In genomic region chr9:15681855-15682466, GRCm38 (mm10) we compare ENCODE assay signal across 9 mouse cellular contexts. TPM values are rescaled to one million over a fixed set of nuclear protein-coding genes. Genes with fewer than 3 reads are reported as not detected.
DNase-seq lines count a peak whose midpoint lies in the region; ATAC-seq lines count a peak whose summit lies in the region.
"Had no signal": no experiment of that assay in that cellular context is flagged by ENCODE, and none has a peak within 500 bp of the region (broad histone marks: within the 10 kb centered on the region; RNA-seq: fewer than 3 reads in every experiment).

No protein-coding gene starts in this region.

- no peaks in the 10 kb centered on the region for H3K9me3 ChIP-seq in embryonic facial prominence, embryonic 11.5 days (replicated peaks; ENCODE audit: control insufficient read depth, low read length)
- H3K9me3 ChIP-seq in midbrain, embryonic 14.5 days (ENCODE audit: control insufficient read depth, low read length), result no peaks in the 10 kb centered on the region
- H3K9me3 ChIP-seq in stomach, embryonic 15.5 days, result no peaks in the 10 kb centered on the region
- H3K9me3 ChIP-seq: G1E had no signal

- WGBS in embryonic facial prominence, embryonic 11.5 days, result 58% methylated on average over 2 of the region's 2 CpGs
- WGBS in midbrain, embryonic 14.5 days, result 50% methylated on average over 2 of the region's 2 CpGs
- 18% methylated on average over 2 of the region's 2 CpGs for WGBS in stomach, embryonic 15.5 days

- ATAC-seq in embryonic facial prominence, embryonic 11.5 days (replicated peaks; ENCODE audit: insufficient number of reproducible peaks, low FRiP score, low TSS enrichment, low read depth), result peak; percentile 72
- peak; percentile 83 for ATAC-seq in midbrain, embryonic 14.5 days (ENCODE audit: low FRiP score, low TSS enrichment)
- peak; percentile 85 for ATAC-seq in stomach, embryonic 15.5 days (ENCODE audit: insufficient read depth, low FRiP score, low read depth)

- H3K4me3 ChIP-seq in embryonic facial prominence, embryonic 11.5 days (ENCODE audit: low read depth, low read length), result no peak overlapping the region
- no peak overlapping the region for H3K4me3 ChIP-seq in midbrain, embryonic 14.5 days (replicated peaks; ENCODE audit: low read depth, low read length)
- H3K4me3 ChIP-seq in stomach, embryonic 15.5 days (replicated peaks), result no peak overlapping the region

- H3K27ac ChIP-seq in embryonic facial prominence, embryonic 11.5 days (replicated peaks; ENCODE audit: low read depth, low read length), result no peak overlapping the region
- no peak overlapping the region for H3K27ac ChIP-seq in midbrain, embryonic 14.5 days (replicated peaks; ENCODE audit: low read depth, low read length)
- no peak overlapping the region for H3K27ac ChIP-seq in stomach, embryonic 15.5 days

- no peaks in the 10 kb centered on the region for H3K4me1 ChIP-seq in embryonic facial prominence, embryonic 11.5 days (ENCODE audit: control insufficient read depth, insufficient read depth, low read length)
- no peaks in the 10 kb centered on the region for H3K4me1 ChIP-seq in midbrain, embryonic 14.5 days (ENCODE audit: control insufficient read depth, insufficient read depth, low read length)
- H3K4me1 ChIP-seq in stomach, embryonic 15.5 days, result no peaks in the 10 kb centered on the region

- no peaks in the 10 kb centered on the region for H3K36me3 ChIP-seq in embryonic facial prominence, embryonic 11.5 days (replicated peaks; ENCODE audit: control insufficient read depth, insufficient read depth, low read depth, low read length)
- no peaks in the 10 kb centered on the region for H3K36me3 ChIP-seq in midbrain, embryonic 14.5 days (ENCODE audit: control insufficient read depth, insufficient read depth, low read length)
- no peaks in the 10 kb centered on the region for H3K36me3 ChIP-seq in stomach, embryonic 15.5 days
- H3K36me3 ChIP-seq: G1E had no signal

- no peaks in the 10 kb centered on the region for H3K27me3 ChIP-seq in embryonic facial prominence, embryonic 11.5 days (ENCODE audit: control insufficient read depth, insufficient read depth, low read length)
- H3K27me3 ChIP-seq in midbrain, embryonic 14.5 days (ENCODE audit: control insufficient read depth, insufficient read depth, low read length), result no peaks in the 10 kb centered on the region
- no peaks in the 10 kb centered on the region for H3K27me3 ChIP-seq in stomach, embryonic 15.5 days (replicated peaks)

- H3K4me2 ChIP-seq in embryonic facial prominence, embryonic 11.5 days (ENCODE audit: low read depth, low read length), result no peak overlapping the region
- no peak overlapping the region for H3K4me2 ChIP-seq in midbrain, embryonic 14.5 days (ENCODE audit: low read length)
- H3K4me2 ChIP-seq in stomach, embryonic 15.5 days, result no peak overlapping the region

- peak; percentile 54 to 60 for DNase-seq in urinary bladder, adult 18-20 months (ENCODE audit: low spot score in 2 of 2)
- DNase-seq in urinary bladder, postnatal 10 days (ENCODE audit: low spot score), result no peak
- peak; percentile 79 for DNase-seq in embryonic facial prominence, embryonic 11.5 days (ENCODE audit: low spot score)
- DNase-seq in heart, adult 11 months, result peak; percentile 93
- peak; percentile 80 for DNase-seq in kidney, adult 11 months
- peak; percentile 47 to 61 for DNase-seq in left cerebral cortex, postnatal 36 days (ENCODE audit: low spot score in 2 of 2)
- DNase-seq in midbrain, embryonic 14.5 days, result peak; percentile 90

- no peak overlapping the region for H3K9ac ChIP-seq in embryonic facial prominence, embryonic 11.5 days (replicated peaks; ENCODE audit: low read length)
- no peak overlapping the region for H3K9ac ChIP-seq in midbrain, embryonic 14.5 days (replicated peaks; ENCODE audit: low read length)
- H3K9ac ChIP-seq in stomach, embryonic 15.5 days, result no peak overlapping the region

- intact Hi-C loops in left cerebral cortex, postnatal 36 days (cut with DNase I), result loop anchor here (2.0 kb wide), 1 partner anchor 315 kb away; no protein-coding TSS in a partner anchor

RNA-seq across cellular contexts. Expression of gene Slc36a4, which starts 27.6 kb away (rescaled TPM):
- polyA plus RNA-seq in embryonic facial prominence, embryonic 11.5 days (2014; fragmentation: Nextera tagmentation; extraction: Ambion mirVana), result 18.3 and 19.3 TPM in 2 replicates
- total RNA-seq in left cerebral cortex, postnatal 36 days (2021), result 10 to 100 TPM; 40.7 to 47.6 TPM
- polyA plus RNA-seq in midbrain, embryonic 14.5 days (2014; fragmentation: Nextera tagmentation; extraction: Ambion mirVana), result 43.4 and 52.6 TPM in 2 replicates
- polyA plus RNA-seq in stomach, embryonic 15.5 days (2015; fragmentation: Nextera tagmentation; extraction: Ambion mirVana), result 10.0 and 10.9 TPM in 2 replicates
- polyA plus RNA-seq: G1E had no signal

RNA-seq across cellular contexts. Expression of gene Deup1, which starts 54.2 kb away (rescaled TPM):
- 0.45 and 0.94 TPM in 2 replicates for polyA plus RNA-seq in embryonic facial prominence, embryonic 11.5 days (2014; fragmentation: Nextera tagmentation; extraction: Ambion mirVana)
- total RNA-seq in left cerebral cortex, postnatal 36 days (2021), result under 1 TPM; 0.29 to 0.49 TPM
- polyA plus RNA-seq in midbrain, embryonic 14.5 days (2014; fragmentation: Nextera tagmentation; extraction: Ambion mirVana), result 0.67 and 0.75 TPM in 2 replicates
- polyA plus RNA-seq in stomach, embryonic 15.5 days (2015; fragmentation: Nextera tagmentation; extraction: Ambion mirVana), result 0.12 and 0.40 TPM in 2 replicates
- polyA plus RNA-seq: G1E had no signal
